Mouse (Mus musculus) stomach, embryonic 16.5 days (tissue): Measurements from ENCODE around the gene Aqp5. TPM values are rescaled to one million over a fixed set of nuclear protein-coding genes. Genes with fewer than 3 reads are reported as not detected.

ENCODE experiments used
- ATAC-seq: fragments of 200-750 bp; cut with Nextera tagmentation; 2 replicates; pipeline ENCODE4 v1.8.0; 2017; ENCODE audit warnings: moderate number of reproducible peaks, moderate TSS enrichment; ENCODE audit not compliant: insufficient read depth, low FRiP score
- H3K27ac ChIP-seq: fragments of 300-500 bp; sonication (generic); 2 replicates; pipeline ENCODE4 v1.5.1; 2014; ENCODE audit warnings: low read length
- H3K27me3 ChIP-seq: fragments of 300-500 bp; sonication (generic); 2 replicates; pipeline ENCODE4 v1.6.1; 2014; ENCODE audit warnings: low read length, control low read depth, mixed read lengths; ENCODE audit not compliant: control insufficient read depth, insufficient read depth
- H3K36me3 ChIP-seq: fragments of 300-500 bp; sonication (generic); 2 replicates; pipeline ENCODE4 v1.6.1; 2014; ENCODE audit warnings: low read length; ENCODE audit not compliant: control insufficient read depth, insufficient read depth
- H3K4me1 ChIP-seq: fragments of 300-500 bp; sonication (generic); 2 replicates; pipeline ENCODE4 v1.6.1; 2014; ENCODE audit warnings: low read length, control low read depth, mixed read lengths; ENCODE audit not compliant: control insufficient read depth, insufficient read depth
- H3K4me2 ChIP-seq: fragments of 300-500 bp; sonication (generic); 2 replicates; pipeline ENCODE4 v1.6.1; 2014; ENCODE audit warnings: low read depth, low read length, mixed read lengths
- H3K4me3 ChIP-seq: fragments of 300-500 bp; sonication (generic); replicated peaks from 2 replicates; pipeline ENCODE4 v1.5.1; 2014; ENCODE audit warnings: mild to moderate bottlenecking, low read length
- H3K9ac ChIP-seq: fragments of 300-500 bp; sonication (generic); 2 replicates; pipeline ENCODE4 v1.6.1; 2014; ENCODE audit warnings: low read length
- H3K9me3 ChIP-seq: fragments of 300-500 bp; sonication (generic); replicated peaks from 2 replicates; pipeline ENCODE4 v1.6.1; 2016; ENCODE audit warnings: low read length, control low read depth; ENCODE audit not compliant: control insufficient read depth
- WGBS: fragments of 180-500 bp; shearing (Covaris S2); extraction: QIAGEN DNeasy Blood & Tissue Kit; methylation state at CpG from one replicate; pipeline ENCODE4 v1.1.7; 2014; 5-methylcytosine and 5-hydroxymethylcytosine counted together
- polyA plus RNA-seq: library from polyadenylated mRNA; unstranded; fragments of >200 nt; fragmentation: Nextera tagmentation; extraction: Ambion mirVana; gene quantifications from 2 replicates; pipeline ENCODE4 v1.2.1, GENCODE M21; 2015

The Aqp5 gene
- polyA plus RNA-seq, 1 experiment from 2014 or later: not detected

DNA sequence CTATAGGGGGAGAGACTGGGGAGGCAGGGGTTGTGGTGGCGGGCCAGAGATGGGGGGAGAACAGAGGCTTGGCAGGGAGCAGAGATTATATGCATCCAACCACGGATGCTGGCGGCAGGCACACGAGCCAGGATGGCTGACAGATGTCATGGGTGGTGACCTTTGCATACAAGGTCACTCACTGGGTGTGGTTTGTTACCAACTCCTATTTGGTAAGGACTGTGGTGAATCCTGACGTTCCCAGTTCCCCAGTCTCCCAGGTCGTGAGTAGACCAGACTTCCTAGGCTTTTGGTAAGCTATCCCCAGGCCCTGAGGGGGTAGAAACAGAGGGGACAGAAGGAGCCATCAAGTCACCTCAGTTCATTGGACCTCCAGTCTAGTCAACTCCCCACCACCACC lies 21.9 kb upstream of the Aqp5 start:
- Histone ChIP-seq H3K4me3 (no peak overlapping the region), H3K27me3 (no peaks in the 10 kb centered on the region), H3K27ac (no peak overlapping the region), H3K9me3 (no peaks in the 10 kb centered on the region), H3K9ac (no peak overlapping the region), H3K4me1 (no peaks in the 10 kb centered on the region), H3K36me3 (no peaks in the 10 kb centered on the region), H3K4me2 (no peak overlapping the region)
- WGBS: 58% methylated on average over 6 of the region's 6 CpGs
- no peak for ATAC-seq

DNA sequence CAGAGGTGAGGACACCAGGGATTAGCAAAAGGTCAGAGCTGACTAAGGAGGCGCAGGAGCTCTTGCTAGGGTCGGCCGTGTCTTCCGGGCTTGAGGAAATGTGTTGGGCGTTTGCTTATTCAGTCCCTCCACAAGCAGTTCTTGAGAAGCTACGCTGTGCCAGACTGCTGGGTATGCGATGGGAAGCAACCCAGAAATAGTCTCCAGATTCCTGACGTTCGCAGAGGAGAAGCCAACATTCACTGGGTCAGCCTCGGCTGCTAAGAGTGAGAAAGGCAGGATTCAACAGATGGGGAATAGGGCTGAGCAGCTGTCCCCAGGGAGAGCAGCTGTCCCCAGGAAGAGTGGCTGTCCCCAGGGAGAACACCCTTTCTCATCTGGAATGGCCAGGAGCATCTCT lies 21.5 kb upstream of the Aqp5 start:
- Histone ChIP-seq H3K27me3 (no peaks in the 10 kb centered on the region), H3K9me3 (no peaks in the 10 kb centered on the region), H3K9ac (no peak overlapping the region), H3K36me3 (no peaks in the 10 kb centered on the region), H3K4me3 (no peak overlapping the region), H3K4me1 (no peaks in the 10 kb centered on the region), H3K27ac (no peak overlapping the region), H3K4me2 (no peak overlapping the region)
- no peak for ATAC-seq
- 74% methylated on average over 10 of the region's 10 CpGs for WGBS

DNA sequence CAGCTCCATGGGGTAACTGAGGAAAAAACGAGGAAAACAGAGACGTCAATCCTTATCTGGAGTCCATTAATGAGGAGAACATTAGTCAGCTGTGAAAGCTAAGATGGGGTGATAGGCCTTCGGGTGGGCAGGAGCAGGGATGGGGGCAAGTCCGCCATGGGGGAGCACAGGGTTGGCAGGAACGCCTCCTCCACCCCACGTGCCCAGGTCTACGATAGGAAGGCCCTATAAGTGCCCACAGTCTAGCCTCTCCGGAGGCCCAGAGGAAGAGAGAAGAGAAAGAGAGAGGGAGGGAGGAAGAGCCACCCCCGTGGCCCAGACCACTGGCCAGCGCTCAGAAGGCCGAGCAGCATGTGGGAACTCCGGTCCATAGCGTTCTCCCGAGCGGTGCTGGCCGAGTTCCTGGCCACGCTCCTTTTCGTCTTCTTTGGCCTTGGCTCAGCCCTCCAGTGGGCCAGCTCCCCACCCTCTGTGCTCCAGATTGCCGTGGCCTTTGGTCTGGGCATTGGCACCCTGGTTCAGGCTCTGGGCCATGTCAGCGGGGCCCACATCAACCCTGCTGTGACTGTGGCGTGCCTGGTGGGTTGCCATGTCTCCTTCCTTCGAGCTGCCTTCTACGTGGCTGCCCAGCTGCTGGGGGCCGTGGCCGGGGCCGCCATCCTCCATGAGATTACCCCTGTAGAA lies 11.6 kb upstream of the Aqp5 start, which contains the start of gene Aqp2:
Gene Aqp2 (plus strand): TSS at position 254 of the 684 bp plus-strand sequence.
- no peak within 1 kb of the TSS for H3K4me3 ChIP-seq
- peaks cover 37% of the 10 kb centered on the region for H3K27me3 ChIP-seq
- no peaks in the 10 kb centered on the region for H3K9me3 ChIP-seq
- 0 out of 2 replicates have a peak, but pooled peaks cover 4% of the 10 kb centered on the region for H3K4me1 ChIP-seq
- no peaks in the 10 kb centered on the region for H3K36me3 ChIP-seq
- ATAC-seq: no peak
- no peak within 1 kb of the TSS for H3K4me2 ChIP-seq
- 81% methylated on average over 26 of the region's 26 CpGs for WGBS
- no peak within 1 kb of the TSS for H3K27ac ChIP-seq
- no peak within 1 kb of the TSS for H3K9ac ChIP-seq

DNA sequence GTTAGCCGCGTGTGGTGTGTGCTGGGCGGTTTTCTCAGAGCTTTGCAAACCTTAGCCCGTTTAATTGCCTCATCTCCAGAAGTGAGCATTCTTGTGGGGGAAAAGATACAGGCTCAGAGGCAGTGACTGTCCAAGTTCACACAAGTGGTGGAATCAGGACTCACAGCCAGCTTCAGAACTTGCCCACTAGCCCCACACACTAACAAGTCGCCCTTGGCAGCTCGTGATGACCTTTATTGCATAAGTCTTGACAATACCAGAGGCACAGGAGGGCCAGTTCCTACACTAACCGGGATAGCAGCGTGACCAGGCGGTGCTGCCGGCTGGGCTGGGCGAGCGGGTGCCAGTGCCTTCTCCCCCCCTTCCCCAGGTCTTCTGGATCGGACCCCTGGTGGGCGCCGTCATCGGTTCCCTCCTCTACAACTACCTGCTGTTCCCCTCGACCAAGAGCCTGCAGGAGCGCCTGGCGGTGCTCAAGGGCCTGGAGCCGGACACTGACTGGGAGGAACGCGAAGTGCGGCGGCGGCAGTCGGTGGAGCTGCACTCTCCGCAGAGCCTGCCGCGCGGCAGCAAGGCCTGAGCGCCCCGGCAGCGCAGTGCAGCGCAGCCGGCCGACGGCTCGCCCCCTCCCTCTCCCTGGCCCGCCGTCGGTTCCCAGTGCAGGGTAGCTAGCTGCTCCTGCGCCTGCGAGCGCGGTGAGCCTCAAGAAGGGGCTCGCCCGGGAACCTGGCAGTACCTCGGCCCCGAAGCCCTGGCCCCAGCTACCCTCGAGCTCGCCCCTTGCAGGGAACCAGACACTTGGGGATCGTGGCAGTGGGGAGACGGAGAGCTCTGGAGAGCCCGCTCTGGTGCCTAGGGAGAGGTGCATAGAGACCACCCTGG lies 6.9 kb upstream of the Aqp5 start:
- Histone ChIP-seq H3K27me3 (peaks cover 80% of the 10 kb centered on the region), H3K9ac (peak overlapping the region; percentile 57), H3K36me3 (no peaks in the 10 kb centered on the region), H3K27ac (no peak overlapping the region), H3K4me1 (peaks cover 16% of the 10 kb centered on the region), H3K4me2 (peak overlapping the region; percentile 45), H3K9me3 (no peaks in the 10 kb centered on the region), H3K4me3 (peak overlapping the region; percentile 27)
- ATAC-seq: peak; percentile 56; the same call in 1 of the 2 replicates
- WGBS: 3% methylated on average over 53 of the region's 54 CpGs

DNA sequence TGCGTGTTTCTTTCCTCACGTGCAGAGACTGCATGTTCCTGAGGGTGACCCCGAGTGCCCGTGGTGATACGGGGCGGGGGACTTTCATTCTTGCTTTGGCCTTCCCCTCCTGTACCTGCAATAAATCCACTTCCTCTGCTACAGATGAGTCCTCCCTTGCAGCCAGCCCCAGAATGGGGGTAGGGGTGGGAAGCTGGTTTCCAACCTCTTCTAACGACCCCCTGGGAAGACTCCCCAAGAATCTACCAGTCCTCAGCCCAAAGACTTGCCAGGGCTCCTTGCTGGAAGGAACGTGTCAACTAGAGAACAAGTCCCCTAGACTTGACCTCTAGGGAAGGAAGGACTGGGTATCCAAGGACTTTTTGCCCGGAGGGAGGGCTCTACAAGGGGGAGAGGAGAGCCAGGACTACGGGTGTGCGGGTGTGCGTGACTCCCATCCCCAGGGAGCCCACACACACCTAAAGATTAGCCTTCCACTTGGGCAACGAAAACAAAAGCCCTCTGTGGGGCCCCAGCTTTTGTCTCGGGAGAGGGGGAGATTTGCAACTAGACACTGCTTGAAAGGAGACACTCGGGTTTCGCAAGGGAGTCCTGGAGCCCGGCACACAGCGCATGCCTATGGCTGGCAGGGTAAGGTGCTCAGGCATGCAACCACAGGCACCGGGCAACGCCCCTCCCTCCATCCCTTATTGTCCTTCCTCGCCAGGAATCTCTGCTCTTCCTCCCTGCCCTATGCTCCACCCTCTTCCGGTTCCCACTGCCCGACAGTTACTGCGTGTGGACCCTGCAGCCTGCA lies 6.0 kb upstream of the Aqp5 start:
- Histone ChIP-seq H3K4me3 (peak overlapping the region; percentile 27), H3K9me3 (no peaks in the 10 kb centered on the region), H3K27me3 (peaks cover 89% of the 10 kb centered on the region), H3K36me3 (no peaks in the 10 kb centered on the region), H3K9ac (no peak overlapping the region), H3K4me1 (peaks cover 16% of the 10 kb centered on the region), H3K27ac (no peak overlapping the region), H3K4me2 (peak overlapping the region; percentile 45)
- ATAC-seq: peak; percentile 27; the same call in 1 of the 2 replicates
- 2% methylated on average over 24 of the region's 24 CpGs for WGBS

DNA sequence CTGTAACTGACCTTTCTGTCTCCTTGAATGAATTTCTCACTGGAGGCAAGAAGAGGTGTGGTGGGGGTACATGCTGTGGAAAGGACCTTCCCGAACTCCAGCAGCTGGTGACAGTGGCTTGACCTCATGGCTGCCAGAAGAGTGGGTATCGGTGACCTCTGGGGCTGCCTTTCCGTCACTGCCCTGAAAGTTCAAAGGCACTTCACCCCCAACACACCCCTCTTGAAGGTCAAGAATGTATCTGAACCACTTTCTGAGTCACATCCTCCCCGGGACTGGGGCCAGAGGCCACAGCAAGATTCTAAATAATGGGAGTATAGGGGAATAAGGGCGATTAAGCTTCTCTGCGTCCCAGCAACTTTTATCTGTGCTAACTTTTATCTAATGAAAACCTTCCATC lies 4.8 kb upstream of the Aqp5 start:
- no peak overlapping the region for H3K9ac ChIP-seq
- H3K9me3 ChIP-seq: no peaks in the 10 kb centered on the region
- ATAC-seq: no peak
- no peak overlapping the region for H3K4me3 ChIP-seq
- H3K36me3 ChIP-seq: no peaks in the 10 kb centered on the region
- no peak overlapping the region for H3K27ac ChIP-seq
- H3K27me3 ChIP-seq: peaks cover 94% of the 10 kb centered on the region
- no peak overlapping the region for H3K4me2 ChIP-seq
- H3K4me1 ChIP-seq: peaks cover 16% of the 10 kb centered on the region
- 58% methylated on average over 6 of the region's 6 CpGs for WGBS

DNA sequence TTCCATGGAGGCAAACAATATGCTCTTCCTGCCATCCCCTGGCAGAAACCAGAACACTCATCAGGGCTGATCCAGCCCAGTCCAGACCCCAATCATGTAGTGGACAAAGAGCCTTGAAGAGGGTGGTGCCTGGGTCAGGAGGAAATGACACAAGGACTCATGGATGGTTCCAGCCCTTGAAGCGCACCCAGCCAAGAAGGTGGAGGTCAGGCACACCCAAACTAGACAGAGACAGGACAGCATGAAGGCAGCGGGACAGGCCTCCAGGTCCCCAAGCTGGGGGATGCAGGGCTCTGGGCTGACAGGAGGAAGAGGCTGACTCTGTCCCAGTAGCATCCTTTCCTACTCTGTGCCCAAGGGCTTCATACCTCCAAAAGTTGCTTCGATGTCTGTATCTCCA lies 4.1 kb upstream of the Aqp5 start:
- Histone ChIP-seq H3K4me3 (no peak overlapping the region), H3K4me1 (peaks cover 16% of the 10 kb centered on the region), H3K4me2 (no peak overlapping the region), H3K27ac (no peak overlapping the region), H3K27me3 (peaks cover 95% of the 10 kb centered on the region), H3K36me3 (no peaks in the 10 kb centered on the region), H3K9me3 (no peaks in the 10 kb centered on the region), H3K9ac (no peak overlapping the region)
- ATAC-seq: no peak
- WGBS: 89% methylated on average over 3 of the region's 3 CpGs

DNA sequence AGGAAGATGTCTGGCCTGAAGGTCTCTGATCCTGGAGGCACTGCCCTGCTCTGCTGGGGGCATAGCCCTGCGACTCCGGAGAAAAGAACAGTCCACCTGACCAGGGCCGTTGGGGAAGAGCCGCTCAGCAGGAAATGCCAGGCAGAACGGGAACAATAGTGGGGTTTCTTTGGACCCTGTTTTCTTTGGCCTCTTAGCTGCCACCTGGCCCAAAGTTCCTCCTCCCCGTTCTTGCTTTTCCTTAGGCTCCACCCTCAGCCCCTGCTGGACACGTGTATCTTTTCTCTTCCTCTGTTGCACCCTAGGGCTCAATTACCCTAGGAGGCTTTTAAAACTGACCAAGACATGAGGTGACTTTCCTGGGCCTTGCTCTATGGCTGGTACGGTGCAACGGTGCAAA lies 1.3 kb upstream of the Aqp5 start:
- 13% methylated on average over 9 of the region's 9 CpGs for WGBS
- no peak overlapping the region for H3K4me3 ChIP-seq
- peaks cover 9% of the 10 kb centered on the region for H3K4me1 ChIP-seq
- H3K9me3 ChIP-seq: no peaks in the 10 kb centered on the region
- H3K27me3 ChIP-seq: peaks cover 99% of the 10 kb centered on the region
- H3K9ac ChIP-seq: no peak overlapping the region
- ATAC-seq: no peak
- no peaks in the 10 kb centered on the region for H3K36me3 ChIP-seq
- H3K27ac ChIP-seq: no peak overlapping the region
- no peak overlapping the region for H3K4me2 ChIP-seq
